Mouse (Mus musculus) CH12.LX (cell line): Measurements from ENCODE around the gene Mlf1. TPM values are rescaled to one million over a fixed set of nuclear protein-coding genes. Genes with fewer than 3 reads are reported as not detected.

Experiments
- DNase-seq: peaks from one replicate; pipeline ENCODE4 v3.0.0-alpha.2; 2013; ENCODE audit errors: extremely low read depth
- H3K27ac ChIP-seq: 2 replicates; pipeline ENCODE4 v1.5.1; 2012; ENCODE audit warnings: low read depth, mild to moderate bottlenecking, control low read depth, moderate library complexity; ENCODE audit not compliant: insufficient read depth
- H3K27me3 ChIP-seq: replicated peaks from 2 replicates; pipeline ENCODE3; 2012; ENCODE audit warnings: inconsistent platforms
- H3K36me3 ChIP-seq, 2 experiments: replicated peaks in 1 of 2; 2 replicates each; pipeline versions ENCODE3 to v1.6.1; 2012; ENCODE audit warnings: inconsistent platforms in 1 of 2, low read length in 1 of 2, mild to moderate bottlenecking in 1 of 2, mixed read lengths in 1 of 2, moderate library complexity in 1 of 2; ENCODE audit not compliant: control insufficient read depth in 1 of 2, insufficient read depth in 1 of 2
- H3K4me1 ChIP-seq, 2 experiments: 2 replicates each; pipeline ENCODE4 v1.6.1; 2012; ENCODE audit warnings: inconsistent platforms in 1 of 2, moderate library complexity in 1 of 2; ENCODE audit not compliant: insufficient read depth in 2 of 2, control insufficient read depth in 1 of 2
- H3K4me2 ChIP-seq: 2 replicates; pipeline ENCODE4 v1.6.1; 2012; ENCODE audit warnings: low read depth, mild to moderate bottlenecking, control low read depth; ENCODE audit not compliant: poor library complexity, insufficient read depth, severe bottlenecking
- H3K4me3 ChIP-seq, 3 experiments: fragments of 150-350 bp in 1 of 3; sonication (generic) in 1 of 3; replicated peaks in 1 of 3; 2 replicates each; pipeline versions ENCODE3 to v1.5.1; 2011 to 2012; ENCODE audit warnings: low read depth in 2 of 3, low read length in 2 of 3, mild to moderate bottlenecking in 2 of 3, moderate library complexity in 2 of 3, control low read depth in 1 of 3, improper control_type of control experiment in 1 of 3, inconsistent platforms in 1 of 3, mixed read lengths in 1 of 3; ENCODE audit not compliant: poor library complexity in 1 of 3
- H3K79me2 ChIP-seq: replicated peaks from 2 replicates; pipeline ENCODE4 v1.6.1; 2012; ENCODE audit warnings: mild to moderate bottlenecking, moderate library complexity; ENCODE audit not compliant: control insufficient read depth, poor library complexity, insufficient read depth, severe bottlenecking; ENCODE audit errors: extremely low read depth
- H3K9ac ChIP-seq: 2 replicates; pipeline ENCODE4 v1.6.1; 2012; ENCODE audit warnings: low read depth, mild to moderate bottlenecking, control low read depth, moderate library complexity; ENCODE audit not compliant: insufficient read depth
- H3K9me3 ChIP-seq: replicated peaks from 2 replicates; pipeline ENCODE3; 2012; ENCODE audit warnings: low read length, inconsistent platforms, mixed read lengths
- BHLHE40 ChIP-seq: IDR thresholded peaks from 2 replicates; pipeline ENCODE4 v1.6.1; 2011; ENCODE audit warnings: mild to moderate bottlenecking, low read depth, low read length, improper control_type of control experiment
- CTCF ChIP-seq, 2 experiments: IDR thresholded peaks in 1 of 2; conservative IDR thresholded peaks in 1 of 2; 2 replicates each; pipeline ENCODE4 v1.5.1; 2011 to 2012; ENCODE audit warnings: low read depth in 2 of 2, low read length in 2 of 2, improper control_type of control experiment in 1 of 2, inconsistent platforms in 1 of 2, mild to moderate bottlenecking in 1 of 2, moderate library complexity in 1 of 2
- E2F4 ChIP-seq: IDR thresholded peaks from 2 replicates; pipeline ENCODE4 v1.6.1; 2011; ENCODE audit warnings: low read depth, low read length, improper control_type of control experiment; ENCODE audit not compliant: insufficient replicate concordance
- ELF1 ChIP-seq: IDR thresholded peaks from 2 replicates; pipeline ENCODE4 v1.6.1; 2014; ENCODE audit warnings: low read depth, mild to moderate bottlenecking, inconsistent platforms, low read length, improper control_type of control experiment
- EP300 ChIP-seq: IDR thresholded peaks from 2 replicates; pipeline ENCODE4 v1.6.1; 2011; ENCODE audit warnings: low read length, improper control_type of control experiment
- ETS1 ChIP-seq: conservative IDR thresholded peaks from 2 replicates; pipeline ENCODE4 v1.6.1; 2012; ENCODE audit warnings: low read depth, mild to moderate bottlenecking, inconsistent platforms, low read length, improper control_type of control experiment, moderate library complexity
- HCFC1 ChIP-seq: IDR thresholded peaks from 2 replicates; pipeline ENCODE4 v1.6.1; 2012; ENCODE audit warnings: low read depth, mild to moderate bottlenecking, inconsistent platforms, low read length, improper control_type of control experiment
- IRF4 ChIP-seq: IDR thresholded peaks from 2 replicates; pipeline ENCODE4 v1.6.1; 2014; ENCODE audit warnings: low read depth, mild to moderate bottlenecking, inconsistent platforms, low read length, improper control_type of control experiment
- JUN ChIP-seq: IDR thresholded peaks from 2 replicates; pipeline ENCODE4 v1.6.1; 2011; ENCODE audit warnings: low read depth, mild to moderate bottlenecking, low read length, improper control_type of control experiment, moderate library complexity; ENCODE audit not compliant: insufficient read depth
- JUND ChIP-seq: conservative IDR thresholded peaks from 2 replicates; pipeline ENCODE4 v1.6.1; 2011; ENCODE audit warnings: low read depth, low read length, improper control_type of control experiment
- MAFK ChIP-seq: IDR thresholded peaks from 2 replicates; pipeline ENCODE4 v1.6.1; 2011; ENCODE audit warnings: low read length, improper control_type of control experiment; ENCODE audit not compliant: insufficient replicate concordance
- MAX ChIP-seq: IDR thresholded peaks from 2 replicates; pipeline ENCODE4 v1.6.1; 2011; ENCODE audit warnings: low read length, improper control_type of control experiment
- MEF2A ChIP-seq: IDR thresholded peaks from 2 replicates; pipeline ENCODE4 v1.6.1; 2014; ENCODE audit warnings: low read depth, mild to moderate bottlenecking, inconsistent platforms, low read length, improper control_type of control experiment, borderline replicate concordance
- MXI1 ChIP-seq: IDR thresholded peaks from 2 replicates; pipeline ENCODE4 v1.6.1; 2011; ENCODE audit warnings: mild to moderate bottlenecking, low read depth, low read length, improper control_type of control experiment
- MYC ChIP-seq: IDR thresholded peaks from 2 replicates; pipeline ENCODE4 v1.6.1; 2011; ENCODE audit warnings: low read depth, mild to moderate bottlenecking, improper control_type of control experiment, low read length
- NELFE ChIP-seq: IDR thresholded peaks from 2 replicates; pipeline ENCODE4 v1.6.1; 2011; ENCODE audit warnings: low read depth, low read length, improper control_type of control experiment
- NRF1 ChIP-seq: IDR thresholded peaks from 2 replicates; pipeline ENCODE4 v1.6.1; 2014; ENCODE audit warnings: low read depth, mild to moderate bottlenecking, inconsistent platforms, low read length, improper control_type of control experiment, moderate library complexity
- RCOR1 ChIP-seq: conservative IDR thresholded peaks from 2 replicates; pipeline ENCODE4 v1.6.1; 2012; ENCODE audit warnings: low read depth, mild to moderate bottlenecking, inconsistent platforms, low read length, improper control_type of control experiment
- SIN3A ChIP-seq: IDR thresholded peaks from 2 replicates; pipeline ENCODE4 v1.6.1; 2012; ENCODE audit warnings: low read length, improper control_type of control experiment, inconsistent platforms
- SMC3 ChIP-seq: IDR thresholded peaks from 2 replicates; pipeline ENCODE4 v1.6.1; 2011; ENCODE audit warnings: low read depth, low read length, improper control_type of control experiment
- TBP ChIP-seq: conservative IDR thresholded peaks from 2 replicates; pipeline ENCODE4 v1.6.1; 2011; ENCODE audit warnings: low read depth, low read length, improper control_type of control experiment
- USF1 ChIP-seq: IDR thresholded peaks from 2 replicates; pipeline ENCODE4 v1.6.1; 2014; ENCODE audit warnings: low read depth, mild to moderate bottlenecking, inconsistent platforms, low read length, improper control_type of control experiment
- ZC3H11A ChIP-seq: IDR thresholded peaks from 2 replicates; pipeline ENCODE4 v1.6.1; 2012; ENCODE audit warnings: low read depth, mild to moderate bottlenecking, inconsistent platforms, low read length, improper control_type of control experiment
- ZKSCAN1 ChIP-seq: IDR thresholded peaks from 2 replicates; pipeline ENCODE4 v1.6.1; 2012; ENCODE audit warnings: low read depth, inconsistent platforms, low read length, improper control_type of control experiment, borderline replicate concordance
- ZNF384 ChIP-seq: IDR thresholded peaks from 2 replicates; pipeline ENCODE4 v1.6.1; 2012; ENCODE audit warnings: low read depth, low read length, improper control_type of control experiment, inconsistent platforms
- dilution Hi-C: fragments of 300-500 bp; cut with MboI; formaldehyde crosslinking; loops from 2 replicates; pipeline ENCODE4 v1.14.3; 2020; ENCODE audit warnings: low sequenced_read_pairs; ENCODE audit not compliant: extremely low pct_unique_long_range_greater_than_20kb, extremely low pct_ligation_motif_present
- in situ Hi-C: fragments of 300-500 bp; cut with MboI; formaldehyde crosslinking; loops from 3 replicates; pipeline ENCODE4 v1.14.3; 2019; ENCODE audit warnings: low sequenced_read_pairs, low pct_ligation_motif_present, low pct_unique_long_range_greater_than_20kb, mixed read lengths
- polyA plus RNA-seq: library from polyadenylated mRNA; unstranded; fragments of >175 nt; gene quantifications from 2 replicates; pipeline ENCODE4 v1.2.1, GENCODE M21; 2012; ENCODE audit warnings: low read depth; ENCODE audit not compliant: insufficient read length
- total RNA-seq, 2 experiments: library from RNA; depleted of rRNA; stranded (reverse); fragments of 300-350 nt in 1 of 2; fragments of >200 nt in 1 of 2; gene quantifications; 2 replicates each; pipeline ENCODE4 v1.2.3; 2012 to 2014

Gene Mlf1
- total RNA-seq (2012; rRNA removed) (not detected in 2 replicates), total RNA-seq (2014; rRNA removed) (not detected in 2 replicates), polyA plus RNA-seq (not detected in 2 replicates)

DNA sequence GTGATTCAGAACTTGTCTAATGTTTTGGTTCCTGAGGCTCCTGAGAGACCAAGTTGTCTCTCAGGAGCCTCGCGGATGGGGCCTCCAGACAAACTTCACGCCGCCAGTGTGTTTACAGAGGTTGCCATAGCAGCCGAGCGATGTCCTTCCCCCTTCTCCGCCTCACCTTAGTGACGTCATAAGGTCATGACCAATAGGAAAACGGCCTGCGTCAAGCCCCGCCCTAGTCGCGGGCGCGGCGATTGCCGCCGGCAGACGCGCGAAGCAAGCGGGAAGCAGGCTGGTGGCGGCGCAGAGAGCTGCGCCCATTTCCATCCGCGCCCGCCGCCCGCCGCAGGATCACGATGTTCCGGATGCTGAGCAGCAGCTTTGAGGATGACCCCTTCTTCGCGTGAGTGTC lies at the start of gene Mlf1:
TSS of gene Mlf1 (plus strand) at position 226 of the 400 bp plus-strand sequence.
- no peak for TF ChIP-seq CTCF (conservative IDR thresholded peaks at IDR 0.05 in 1 of 2, IDR thresholded peaks at IDR 0.05 in 1 of 2; ENCODE audit: low read depth in 2 of 2, low read length in 2 of 2)
- no peak for TF ChIP-seq MAFK
- TF ChIP-seq E2F4: no peak
- TF ChIP-seq SMC3: no peak
- no peaks in the 10 kb centered on the region for H3K4me1 ChIP-seq
- H3K4me3 ChIP-seq: no peak within 1 kb of the TSS

DNA sequence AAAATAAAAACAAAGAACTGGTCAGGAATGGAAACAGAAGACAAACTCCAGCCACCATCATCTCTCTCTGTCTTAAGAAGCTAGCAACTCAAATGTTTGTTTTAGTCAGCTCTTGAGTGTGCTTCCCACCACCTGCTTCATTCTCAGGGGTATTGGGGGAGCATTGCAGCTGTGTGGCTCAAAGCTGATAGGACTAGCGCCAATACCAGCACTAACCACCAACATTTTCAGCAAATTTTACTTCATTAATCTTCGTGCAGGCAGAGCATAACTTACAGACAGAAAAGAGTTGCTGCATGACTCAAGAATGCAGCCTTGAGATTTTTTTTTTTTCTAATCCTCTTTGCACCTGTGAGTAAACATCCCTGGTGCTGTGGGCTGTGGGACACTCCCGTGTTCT lies 34.3 kb upstream of the Mlf1 start:
- H3K9ac ChIP-seq: no peak overlapping the region
- DNase-seq: peak; percentile 58

More for the DNA sequence above, at the start of gene Mlf1:
- in situ Hi-C loops (no loop called here), dilution Hi-C loops (no loop called here)
- Histone ChIP-seq H3K27ac (no peak within 1 kb of the TSS), H3K4me2 (no peak within 1 kb of the TSS; the same call in 1 of the 2 replicates), H3K27me3 (no peaks in the 10 kb centered on the region), H3K79me2 (no peaks in the 10 kb centered on the region), H3K9ac (no peak within 1 kb of the TSS), H3K9me3 (peaks cover 4% of the 10 kb centered on the region), H3K36me3 (no peaks in the 10 kb centered on the region)
- DNase-seq: no peak

DNA sequence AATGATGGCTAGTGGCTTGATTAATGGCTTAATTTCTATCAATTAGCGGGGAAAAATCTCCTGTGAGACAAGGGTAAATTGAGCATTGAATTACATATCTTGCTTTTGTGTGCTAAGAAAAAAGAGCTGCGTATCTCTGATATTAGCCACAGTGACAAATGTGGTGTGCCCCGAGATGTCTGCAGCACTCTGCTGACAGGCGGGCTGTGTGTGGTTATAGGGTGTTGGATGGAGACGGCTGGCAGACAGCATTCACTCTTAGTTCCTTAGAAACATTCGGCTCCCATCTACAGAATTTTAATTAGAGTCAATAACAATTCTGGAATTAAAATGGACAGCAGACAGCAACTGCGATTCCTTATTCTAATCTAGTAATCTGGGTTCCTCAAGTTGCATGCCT lies 33.0 kb upstream of the Mlf1 start:
- dilution Hi-C loops: no loop called here
- DNase-seq: no peak

More for the DNA sequence above, 34.3 kb upstream of the Mlf1 start:
- H3K4me2 ChIP-seq: no peak overlapping the region
- 0 out of 2 replicates have a peak, but pooled peaks have one; percentile 33 for TF ChIP-seq EP300
- no peak for TF ChIP-seq MAFK
- no peak for TF ChIP-seq JUND
- TF ChIP-seq MEF2A: no peak
- peak; percentile 30; the same call in 1 of the 2 replicates for TF ChIP-seq ETS1
- TF ChIP-seq BHLHE40: no peak
- TF ChIP-seq ZNF384: peak; percentile 51
- H3K4me3 ChIP-seq: no peak overlapping the region
- H3K79me2 ChIP-seq: no peaks in the 10 kb centered on the region
- peaks cover 0 to 53% of the 10 kb centered on the region in 2 experiments; a peak in 2 of 4 replicates for H3K4me1 ChIP-seq
- dilution Hi-C loops: no loop called here
- no peak overlapping the region for H3K27ac ChIP-seq
- H3K27me3 ChIP-seq: no peaks in the 10 kb centered on the region
- no peaks in the 10 kb centered on the region for H3K36me3 ChIP-seq
- in situ Hi-C loops: loop anchor here (25.0 kb wide), 2 partner anchors 352 to 927 kb away; partner anchors contain the start of genes Rsrc1 and Shox2
- H3K9me3 ChIP-seq: no peaks in the 10 kb centered on the region

More for the DNA sequence above, 33.0 kb upstream of the Mlf1 start:
- Histone ChIP-seq H3K4me3 (no peak overlapping the region), H3K36me3 (no peaks in the 10 kb centered on the region), H3K4me1 (peaks cover 0 to 53% of the 10 kb centered on the region in 2 experiments; a peak in 2 of 4 replicates), H3K27me3 (no peaks in the 10 kb centered on the region), H3K4me2 (no peak overlapping the region), H3K27ac (no peak overlapping the region), H3K9me3 (no peaks in the 10 kb centered on the region), H3K79me2 (no peaks in the 10 kb centered on the region), H3K9ac (no peak overlapping the region)
- in situ Hi-C loops: loop anchor here (10.0 to 25.0 kb wide), 3 partner anchors 354 to 1006 kb away; partner anchors contain the start of genes Rsrc1 and Shox2
- TF ChIP-seq USF1 (no peak), MXI1 (no peak), JUND (no peak), NELFE (no peak), ZC3H11A (no peak), MAX (no peak), NRF1 (no peak), IRF4 (no peak), E2F4 (no peak), SIN3A (no peak), HCFC1 (no peak), ELF1 (no peak), RCOR1 (no peak), TBP (no peak), JUN (no peak), ETS1 (no peak), ZKSCAN1 (no peak), MYC (no peak), EP300 (no peak)
